Mouse (Mus musculus): ENCODE measurements around the gene Fam189b. TPM values are rescaled to one million over a fixed set of nuclear protein-coding genes. Genes with fewer than 3 reads are reported as not detected.

Fam189b gene
- total RNA-seq, 1 experiment: 9.3 TPM

- no peak for DNase-seq (ENCODE audit: low read depth, low spot score)
- TF ChIP-seq ZNF384 (IDR thresholded peaks at IDR 0.05; ENCODE audit: low read depth, low read length) (peak; percentile 70; the same call in 1 of the 2 replicates), CHD2 (IDR thresholded peaks at IDR 0.05; ENCODE audit: low read depth, low read length) (no peak), ZC3H11A (IDR thresholded peaks at IDR 0.05; ENCODE audit: borderline replicate concordance, low read depth, low read length) (no peak), HCFC1 (IDR thresholded peaks at IDR 0.05; ENCODE audit: borderline replicate concordance, insufficient read depth, low read length) (no peak)
- peak overlapping the region; percentile 41; the same call in 1 of the 2 replicates for H3K9ac ChIP-seq (ENCODE audit: insufficient read depth, low read depth, low read length, poor library complexity, severe bottlenecking)
- H3K36me3 ChIP-seq (ENCODE audit: control insufficient read depth, insufficient read depth, low read length, poor library complexity, severe bottlenecking): peaks cover 15% of the 10 kb centered on the region
- H3K27ac ChIP-seq (ENCODE audit: insufficient read depth, low read depth, low read length, poor library complexity, severe bottlenecking): peak overlapping the region; percentile 13; the same call in 1 of the 2 replicates
- peak overlapping the region; percentile 99 for H3K4me3 ChIP-seq (ENCODE audit: insufficient read depth in 1 of 2, low read depth in 1 of 2, low read length in 2 of 2, poor library complexity in 1 of 2, severe bottlenecking in 1 of 2)
- in situ Hi-C loops (cut with MboI; ENCODE audit: low sequenced_read_pairs in 2 of 2, unreplicated experiment in 2 of 2): no loop called here
- H3K9me3 ChIP-seq (ENCODE audit: control insufficient read depth, insufficient read depth, low read depth, low read length): no peaks in the 10 kb centered on the region
- peaks cover 5 to 6% of the 10 kb centered on the region in 2 experiments; a peak in 3 of 4 replicates for H3K4me1 ChIP-seq (ENCODE audit: control insufficient read depth in 2 of 2, insufficient read depth in 2 of 2, low read length in 2 of 2, poor library complexity in 1 of 2)
Measured at GRCm38 (mm10) chr3:89163643-89164245, 19.2 kb upstream of the Fam189b start.

GRCm38 (mm10) chr3:89164506-89165267 lies 18.3 kb upstream of the Fam189b start, which contains the start of gene Clk2:
Gene Clk2 (plus strand): TSS chr3:89164795.
- H3K36me3 ChIP-seq (ENCODE audit: control insufficient read depth, insufficient read depth, low read length, poor library complexity, severe bottlenecking): peaks cover 25% of the 10 kb centered on the region
- peak within 1 kb of the TSS; percentile 99 for H3K4me3 ChIP-seq (ENCODE audit: insufficient read depth in 1 of 2, low read depth in 1 of 2, low read length in 2 of 2, poor library complexity in 1 of 2, severe bottlenecking in 1 of 2)
- H3K27ac ChIP-seq (ENCODE audit: insufficient read depth, low read depth, low read length, poor library complexity, severe bottlenecking): peak within 1 kb of the TSS; percentile 88
- DNase-seq (ENCODE audit: low read depth, low spot score): peak; percentile 93
- peak within 1 kb of the TSS; percentile 97 for H3K9ac ChIP-seq (ENCODE audit: insufficient read depth, low read depth, low read length, poor library complexity, severe bottlenecking)
- H3K4me1 ChIP-seq (ENCODE audit: control insufficient read depth in 2 of 2, insufficient read depth in 2 of 2, low read length in 2 of 2, poor library complexity in 1 of 2): peaks cover 5% of the 10 kb centered on the region in 2 experiments; a peak in 2 of 4 replicates
- no peaks in the 10 kb centered on the region for H3K9me3 ChIP-seq (ENCODE audit: control insufficient read depth, insufficient read depth, low read depth, low read length)
- in situ Hi-C loops (cut with MboI; ENCODE audit: low sequenced_read_pairs in 2 of 2, unreplicated experiment in 2 of 2): no loop called here
- TF ChIP-seq CHD2 (IDR thresholded peaks at IDR 0.05; ENCODE audit: low read depth, low read length) (no peak), HCFC1 (IDR thresholded peaks at IDR 0.05; ENCODE audit: borderline replicate concordance, insufficient read depth, low read length) (peak; percentile 52; the same call in 1 of the 2 replicates)

- H3K27ac ChIP-seq (ENCODE audit: insufficient read depth, low read depth, low read length, poor library complexity, severe bottlenecking): peak overlapping the region; percentile 88
- H3K4me3 ChIP-seq (ENCODE audit: insufficient read depth in 1 of 2, low read depth in 1 of 2, low read length in 2 of 2, poor library complexity in 1 of 2, severe bottlenecking in 1 of 2): peak overlapping the region; percentile 99
- TF ChIP-seq CHD2 (IDR thresholded peaks at IDR 0.05; ENCODE audit: low read depth, low read length): no peak
- TF ChIP-seq MAFK (IDR thresholded peaks at IDR 0.05; ENCODE audit: insufficient read depth, low read depth, low read length): no peak
- no peak for TF ChIP-seq ZC3H11A (IDR thresholded peaks at IDR 0.05; ENCODE audit: borderline replicate concordance, low read depth, low read length)
- no peak for TF ChIP-seq ZNF384 (IDR thresholded peaks at IDR 0.05; ENCODE audit: low read depth, low read length)
- TF ChIP-seq HCFC1 (IDR thresholded peaks at IDR 0.05; ENCODE audit: borderline replicate concordance, insufficient read depth, low read length): no peak
- no peaks in the 10 kb centered on the region for H3K9me3 ChIP-seq (ENCODE audit: control insufficient read depth, insufficient read depth, low read depth, low read length)
- no peak for DNase-seq (ENCODE audit: low read depth, low spot score)
- peaks cover 5% of the 10 kb centered on the region in 2 experiments; a peak in 2 of 4 replicates for H3K4me1 ChIP-seq (ENCODE audit: control insufficient read depth in 2 of 2, insufficient read depth in 2 of 2, low read length in 2 of 2, poor library complexity in 1 of 2)
- in situ Hi-C loops (cut with MboI; ENCODE audit: low sequenced_read_pairs in 2 of 2, unreplicated experiment in 2 of 2): no loop called here
- peaks cover 31% of the 10 kb centered on the region for H3K36me3 ChIP-seq (ENCODE audit: control insufficient read depth, insufficient read depth, low read length, poor library complexity, severe bottlenecking)
- H3K9ac ChIP-seq (ENCODE audit: insufficient read depth, low read depth, low read length, poor library complexity, severe bottlenecking): peak overlapping the region; percentile 97
Measured at GRCm38 (mm10) chr3:89165268-89165870, 17.6 kb upstream of the Fam189b start.

- Histone ChIP-seq H3K4me1 (ENCODE audit: control insufficient read depth in 2 of 2, insufficient read depth in 2 of 2, low read length in 2 of 2, poor library complexity in 1 of 2) (peaks cover 5% of the 10 kb centered on the region in 2 experiments; a peak in 2 of 4 replicates), H3K9ac (ENCODE audit: insufficient read depth, low read depth, low read length, poor library complexity, severe bottlenecking) (no peak overlapping the region), H3K4me3 (ENCODE audit: insufficient read depth in 1 of 2, low read depth in 1 of 2, low read length in 2 of 2, poor library complexity in 1 of 2, severe bottlenecking in 1 of 2) (no peak overlapping the region), H3K36me3 (ENCODE audit: control insufficient read depth, insufficient read depth, low read length, poor library complexity, severe bottlenecking) (peaks cover 40% of the 10 kb centered on the region), H3K27ac (ENCODE audit: insufficient read depth, low read depth, low read length, poor library complexity, severe bottlenecking) (no peak overlapping the region), H3K9me3 (ENCODE audit: control insufficient read depth, insufficient read depth, low read depth, low read length) (no peaks in the 10 kb centered on the region)
- DNase-seq (ENCODE audit: low read depth, low spot score): no peak
- in situ Hi-C loops (cut with MboI; ENCODE audit: low sequenced_read_pairs in 2 of 2, unreplicated experiment in 2 of 2): no loop called here
- TF ChIP-seq ZNF384 (IDR thresholded peaks at IDR 0.05; ENCODE audit: low read depth, low read length) (no peak), CHD2 (IDR thresholded peaks at IDR 0.05; ENCODE audit: low read depth, low read length) (no peak), HCFC1 (IDR thresholded peaks at IDR 0.05; ENCODE audit: borderline replicate concordance, insufficient read depth, low read length) (no peak), MAFK (IDR thresholded peaks at IDR 0.05; ENCODE audit: insufficient read depth, low read depth, low read length) (no peak), ZC3H11A (IDR thresholded peaks at IDR 0.05; ENCODE audit: borderline replicate concordance, low read depth, low read length) (no peak)
Measured at GRCm38 (mm10) chr3:89166945-89167344, 16.0 kb upstream of the Fam189b start.

Measured in ES-E14 (cell line).